Mouse (Mus musculus): ENCODE data around the gene Mat2a.
"Not testable (repeated sequence)": the region's sequence is repeated elsewhere in the genome, so short reads cannot be mapped to it uniquely, and the experiment has no call there.

- not testable (repeated sequence) for TF ChIP-seq EP300, CTCF (IDR thresholded peaks at IDR 0.05)
These were observed 23.3 kb upstream of the Mat2a start for GRCm38 (mm10) chr6:72462550-72463257.

Measured in lung, postnatal 0 days (tissue).